Mouse (Mus musculus): ENCODE measurements around the gene Trim65. TPM values are rescaled to one million over a fixed set of nuclear protein-coding genes. Genes with fewer than 3 reads are reported as not detected.

Gene Trim65
- polyA plus RNA-seq, 1 experiment from 2014 or later, result 2.5 TPM

- Histone ChIP-seq H3K27me3 (ENCODE audit: control insufficient read depth, insufficient read depth, low read length) (no peaks in the 10 kb centered on the region), H3K4me1 (replicated peaks; ENCODE audit: control insufficient read depth, insufficient read depth, low read length) (no peaks in the 10 kb centered on the region), H3K4me2 (replicated peaks; ENCODE audit: low read depth, low read length) (no peak overlapping the region), H3K36me3 (ENCODE audit: control insufficient read depth, insufficient read depth, low read length) (0 out of 2 replicates have a peak, but pooled peaks cover 10% of the 10 kb centered on the region), H3K9ac (ENCODE audit: low read depth, low read length) (no peak overlapping the region), H3K9me3 (ENCODE audit: control insufficient read depth, low read length) (no peaks in the 10 kb centered on the region), H3K4me3 (ENCODE audit: low read depth, low read length) (no peak overlapping the region), H3K27ac (ENCODE audit: low read depth, low read length) (no peak overlapping the region)
- 86% methylated on average over 16 of the region's 16 CpGs for WGBS
- no peak for DNase-seq (ENCODE audit: low spot score)
- ATAC-seq (ENCODE audit: low FRiP score), result no peak
These were observed 1.7 kb upstream of the Trim65 start for GRCm38 (mm10) chr11:116132366-116133333.

- Histone ChIP-seq H3K27me3 (ENCODE audit: control insufficient read depth, insufficient read depth, low read length) (no peaks in the 10 kb centered on the region), H3K9ac (ENCODE audit: low read depth, low read length) (peak overlapping the region; percentile 73), H3K4me3 (ENCODE audit: low read depth, low read length) (no peak overlapping the region; the same call in 1 of the 2 replicates), H3K27ac (ENCODE audit: low read depth, low read length) (no peak overlapping the region), H3K4me1 (replicated peaks; ENCODE audit: control insufficient read depth, insufficient read depth, low read length) (peaks cover 4% of the 10 kb centered on the region; the same call in 1 of the 2 replicates), H3K9me3 (ENCODE audit: control insufficient read depth, low read length) (no peaks in the 10 kb centered on the region), H3K4me2 (replicated peaks; ENCODE audit: low read depth, low read length) (peak overlapping the region; percentile 78), H3K36me3 (ENCODE audit: control insufficient read depth, insufficient read depth, low read length) (0 out of 2 replicates have a peak, but pooled peaks cover 10% of the 10 kb centered on the region)
- DNase-seq (ENCODE audit: low spot score) (no peak), ATAC-seq (ENCODE audit: low FRiP score) (no peak)
- WGBS, result 83% methylated on average over 15 of the region's 15 CpGs
These were observed 632 bp upstream of the Trim65 start for GRCm38 (mm10) chr11:116131349-116132170.

GRCm38 (mm10) chr11:116129993-116130487 lies 888 bp downstream of the Trim65 start:
- ATAC-seq (ENCODE audit: low FRiP score) (peak; percentile 55), DNase-seq (ENCODE audit: low spot score) (peak; percentile 62)
- WGBS, result 42% methylated on average over 8 of the region's 8 CpGs
- peak overlapping the region; percentile 78 for H3K4me2 ChIP-seq (replicated peaks; ENCODE audit: low read depth, low read length)
- no peaks in the 10 kb centered on the region for H3K9me3 ChIP-seq (ENCODE audit: control insufficient read depth, low read length)
- peak overlapping the region; percentile 52 for H3K4me3 ChIP-seq (ENCODE audit: low read depth, low read length)
- H3K27me3 ChIP-seq (ENCODE audit: control insufficient read depth, insufficient read depth, low read length), result no peaks in the 10 kb centered on the region
- peak overlapping the region; percentile 82 for H3K27ac ChIP-seq (ENCODE audit: low read depth, low read length)
- peak overlapping the region; percentile 73 for H3K9ac ChIP-seq (ENCODE audit: low read depth, low read length)
- H3K36me3 ChIP-seq (ENCODE audit: control insufficient read depth, insufficient read depth, low read length), result 0 out of 2 replicates have a peak, but pooled peaks cover 10% of the 10 kb centered on the region
- H3K4me1 ChIP-seq (replicated peaks; ENCODE audit: control insufficient read depth, insufficient read depth, low read length), result peaks cover 4% of the 10 kb centered on the region; the same call in 1 of the 2 replicates

- Histone ChIP-seq H3K27me3 (ENCODE audit: control insufficient read depth, insufficient read depth, low read length) (no peaks in the 10 kb centered on the region), H3K4me1 (replicated peaks; ENCODE audit: control insufficient read depth, insufficient read depth, low read length) (peaks cover 4% of the 10 kb centered on the region; the same call in 1 of the 2 replicates), H3K4me3 (ENCODE audit: low read depth, low read length) (no peak overlapping the region), H3K9ac (ENCODE audit: low read depth, low read length) (no peak overlapping the region), H3K36me3 (ENCODE audit: control insufficient read depth, insufficient read depth, low read length) (0 out of 2 replicates have a peak, but pooled peaks cover 7% of the 10 kb centered on the region), H3K27ac (ENCODE audit: low read depth, low read length) (no peak overlapping the region), H3K4me2 (replicated peaks; ENCODE audit: low read depth, low read length) (no peak overlapping the region), H3K9me3 (ENCODE audit: control insufficient read depth, low read length) (no peaks in the 10 kb centered on the region)
- DNase-seq (ENCODE audit: low spot score) (no peak), ATAC-seq (ENCODE audit: low FRiP score) (no peak)
- 77% methylated on average over 9 of the region's 9 CpGs for WGBS
These were observed 1.7 kb downstream of the Trim65 start for GRCm38 (mm10) chr11:116129091-116129790.

- H3K9ac ChIP-seq (ENCODE audit: low read depth, low read length), result no peak overlapping the region
- H3K36me3 ChIP-seq (ENCODE audit: control insufficient read depth, insufficient read depth, low read length), result 0 out of 2 replicates have a peak, but pooled peaks cover 6% of the 10 kb centered on the region
- DNase-seq (ENCODE audit: low spot score), result no peak
- H3K9me3 ChIP-seq (ENCODE audit: control insufficient read depth, low read length), result no peaks in the 10 kb centered on the region
- ATAC-seq (ENCODE audit: low FRiP score), result no peak
- WGBS, result 78% methylated on average over 9 of the region's 9 CpGs
- no peak overlapping the region for H3K4me2 ChIP-seq (replicated peaks; ENCODE audit: low read depth, low read length)
- peaks cover 4% of the 10 kb centered on the region; the same call in 1 of the 2 replicates for H3K4me1 ChIP-seq (replicated peaks; ENCODE audit: control insufficient read depth, insufficient read depth, low read length)
- H3K4me3 ChIP-seq (ENCODE audit: low read depth, low read length), result no peak overlapping the region
- H3K27me3 ChIP-seq (ENCODE audit: control insufficient read depth, insufficient read depth, low read length), result no peaks in the 10 kb centered on the region
- H3K27ac ChIP-seq (ENCODE audit: low read depth, low read length), result no peak overlapping the region
These were observed 2.9 kb downstream of the Trim65 start for GRCm38 (mm10) chr11:116127986-116128385.

GRCm38 (mm10) chr11:116127156-116127980 lies 3.6 kb downstream of the Trim65 start, which contains the start of gene Trim47:
Gene Trim47, minus strand, starts transcription at chr11:116127210.
- Histone ChIP-seq H3K4me1 (replicated peaks; ENCODE audit: control insufficient read depth, insufficient read depth, low read length) (peaks cover 4% of the 10 kb centered on the region; the same call in 1 of the 2 replicates), H3K9me3 (ENCODE audit: control insufficient read depth, low read length) (no peaks in the 10 kb centered on the region), H3K4me2 (replicated peaks; ENCODE audit: low read depth, low read length) (no peak within 1 kb of the TSS; the same call in 1 of the 2 replicates), H3K27ac (ENCODE audit: low read depth, low read length) (no peak within 1 kb of the TSS; the same call in 1 of the 2 replicates), H3K4me3 (ENCODE audit: low read depth, low read length) (no peak within 1 kb of the TSS), H3K9ac (ENCODE audit: low read depth, low read length) (no peak within 1 kb of the TSS), H3K36me3 (ENCODE audit: control insufficient read depth, insufficient read depth, low read length) (0 out of 2 replicates have a peak, but pooled peaks cover 3% of the 10 kb centered on the region), H3K27me3 (ENCODE audit: control insufficient read depth, insufficient read depth, low read length) (no peaks in the 10 kb centered on the region)
- DNase-seq (ENCODE audit: low spot score), result peak; percentile 58
- WGBS, result 28% methylated on average over 23 of the region's 23 CpGs
- ATAC-seq (ENCODE audit: low FRiP score), result no peak

- ATAC-seq (ENCODE audit: low FRiP score) (no peak), DNase-seq (ENCODE audit: low spot score) (no peak)
- Histone ChIP-seq H3K9ac (ENCODE audit: low read depth, low read length) (no peak overlapping the region), H3K4me1 (replicated peaks; ENCODE audit: control insufficient read depth, insufficient read depth, low read length) (peaks cover 4% of the 10 kb centered on the region; the same call in 1 of the 2 replicates), H3K36me3 (ENCODE audit: control insufficient read depth, insufficient read depth, low read length) (no peaks in the 10 kb centered on the region), H3K27me3 (ENCODE audit: control insufficient read depth, insufficient read depth, low read length) (no peaks in the 10 kb centered on the region), H3K4me3 (ENCODE audit: low read depth, low read length) (no peak overlapping the region), H3K27ac (ENCODE audit: low read depth, low read length) (no peak overlapping the region), H3K9me3 (ENCODE audit: control insufficient read depth, low read length) (no peaks in the 10 kb centered on the region), H3K4me2 (replicated peaks; ENCODE audit: low read depth, low read length) (no peak overlapping the region)
- 94% methylated on average over 15 of the region's 15 CpGs for WGBS
These were observed 4.7 kb downstream of the Trim65 start for GRCm38 (mm10) chr11:116126261-116126660.

Data from hindbrain, embryonic 11.5 days (tissue).